Mouse (Mus musculus) liver, adult 10 weeks (tissue): ENCODE data around the gene Dbx2. TPM values are rescaled to one million over a fixed set of nuclear protein-coding genes. Genes with fewer than 3 reads are reported as not detected.

Source experiments
- polyA plus RNA-seq: library from polyadenylated mRNA; stranded (reverse); fragments of 350-450 nt; fragmentation: Illumina TruSeq; extraction: RNeasy Lipid Tissue Mini Kit (QIAGEN cat#74804); gene quantifications from one replicate; pipeline ENCODE4 v1.2.3, GENCODE M21; 2014; ENCODE audit warnings: low read depth, low replicate concordance

The Dbx2 gene
- not detected for polyA plus RNA-seq

DNA sequence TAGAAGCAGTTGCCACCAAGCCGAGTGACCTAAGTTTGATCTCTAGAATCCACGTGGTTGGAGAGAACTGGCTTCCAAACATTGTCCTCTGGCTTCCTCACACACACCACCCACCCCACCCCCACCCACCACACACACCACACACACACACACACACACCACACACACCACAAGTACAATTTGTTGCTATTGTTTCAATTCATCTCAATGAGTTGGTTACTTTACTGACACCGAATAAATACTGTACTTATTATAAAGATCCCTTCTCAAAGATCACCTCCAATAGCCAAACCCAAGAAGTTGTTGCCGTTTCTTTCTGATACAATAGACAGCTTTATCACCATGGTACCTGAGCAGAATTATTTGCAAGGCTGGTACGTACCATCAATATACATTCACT lies at the start of gene Dbx2:
TSS of gene Dbx2 (minus strand) at position 101 of the 400 bp plus-strand sequence.

Other genes with a start within 250 kb of the Dbx2 start
- gene Nell2, start 127.4 kb downstream of the Dbx2 start, polyA plus RNA-seq, result not detected
- gene Ano6, start 134.9 kb upstream of the Dbx2 start, polyA plus RNA-seq, result 1.7 TPM